Mouse (Mus musculus) liver, embryonic 14.5 days (tissue): Measurements from ENCODE around the gene Dctd. TPM values are rescaled to one million over a fixed set of nuclear protein-coding genes. Genes with fewer than 3 reads are reported as not detected.

Experiments used
- ATAC-seq: fragments of 200-750 bp; cut with Nextera tagmentation; 2 replicates; pipeline ENCODE4 v1.8.0; 2017; ENCODE audit warnings: moderate number of reproducible peaks, mild to moderate bottlenecking, moderate library complexity; ENCODE audit not compliant: insufficient read depth
- DNase-seq, 3 experiments: peaks; one replicate each; pipeline ENCODE4 v3.0.0-alpha.2; 2012 to 2013; ENCODE audit warnings: low read depth in 3 of 3, low spot score in 3 of 3
- H3K27ac ChIP-seq: fragments of 300-500 bp; sonication (generic); 2 replicates; pipeline ENCODE4 v1.5.1; 2014; ENCODE audit warnings: moderate library complexity, mild to moderate bottlenecking, control low read depth, inconsistent platforms
- H3K27me3 ChIP-seq: fragments of 300-500 bp; sonication (generic); 2 replicates; pipeline ENCODE4 v1.6.1; 2014; ENCODE audit warnings: mild to moderate bottlenecking, low read length, moderate library complexity; ENCODE audit not compliant: control insufficient read depth, insufficient read depth
- H3K36me3 ChIP-seq: fragments of 300-500 bp; sonication (generic); replicated peaks from 2 replicates; pipeline ENCODE4 v1.6.1; 2014; ENCODE audit warnings: low read depth; ENCODE audit not compliant: control insufficient read depth, insufficient read depth
- H3K4me1 ChIP-seq, 2 experiments: fragments of 200-500 bp in 1 of 2; fragments of 300-500 bp in 1 of 2; sonication (generic) in 1 of 2; replicated peaks; 2 replicates each; pipeline ENCODE4 v1.6.1; 2012 to 2014; ENCODE audit warnings: antibody characterized with exemption in 1 of 2, inconsistent platforms in 1 of 2, low read length in 1 of 2; ENCODE audit not compliant: control insufficient read depth in 2 of 2, insufficient read depth in 2 of 2
- H3K4me2 ChIP-seq: fragments of 300-500 bp; sonication (generic); 2 replicates; pipeline ENCODE4 v1.6.1; 2014; ENCODE audit warnings: low read depth, mild to moderate bottlenecking, control low read depth, moderate library complexity
- H3K4me3 ChIP-seq, 2 experiments: fragments of 200-500 bp in 1 of 2; fragments of 300-500 bp in 1 of 2; sonication (generic) in 1 of 2; 2 replicates each; pipeline ENCODE4 v1.5.1; 2012 to 2014; ENCODE audit warnings: low read depth in 2 of 2, low read length in 2 of 2, mild to moderate bottlenecking in 2 of 2, control low read depth in 1 of 2, inconsistent platforms in 1 of 2, moderate library complexity in 1 of 2; ENCODE audit not compliant: insufficient read depth in 1 of 2
- H3K9ac ChIP-seq: fragments of 300-500 bp; sonication (generic); replicated peaks from 2 replicates; pipeline ENCODE4 v1.6.1; 2014; ENCODE audit warnings: mild to moderate bottlenecking, control low read depth, moderate library complexity
- H3K9me3 ChIP-seq: fragments of 300-500 bp; sonication (generic); 2 replicates; pipeline ENCODE4 v1.6.1; 2016; ENCODE audit warnings: low read length, mixed read lengths; ENCODE audit not compliant: control insufficient read depth
- CTCF ChIP-seq: IDR thresholded peaks from 2 replicates; pipeline ENCODE4 v1.5.1; 2016; ENCODE audit warnings: antibody characterized with exemption, low read depth, control low read depth
- EP300 ChIP-seq: IDR thresholded peaks from 2 replicates; pipeline ENCODE4 v1.6.1; 2016; ENCODE audit warnings: antibody characterized with exemption, low read depth
- WGBS: fragments of 180-500 bp; shearing (Covaris S2); extraction: QIAGEN DNeasy Blood & Tissue Kit; methylation state at CpG from one replicate; pipeline ENCODE4 v1.1.7; 2014; ENCODE audit not compliant: insufficient replicate concordance; 5-methylcytosine and 5-hydroxymethylcytosine counted together
- polyA plus RNA-seq, 2 experiments: library from polyadenylated mRNA; depleted of rRNA in 1 of 2; stranded (reverse) in 1 of 2; unstranded in 1 of 2; fragments of >200 nt; fragmentation: Nextera tagmentation in 1 of 2; extraction: Ambion mirVana in 1 of 2; gene quantifications; 2 replicates each; pipeline versions ENCODE4 v1.2.1 to v1.2.3; 2012 to 2014

Dctd gene
- polyA plus RNA-seq, 2 experiments: 7.5 to 13.3 TPM

- no peak overlapping the region for H3K4me2 ChIP-seq
- WGBS: 78% methylated on average over 3 of the region's 3 CpGs
- ATAC-seq: no peak
- DNase-seq: no peak
- no peaks in the 10 kb centered on the region for H3K36me3 ChIP-seq
- H3K9ac ChIP-seq: no peak overlapping the region
- H3K4me3 ChIP-seq: no peak overlapping the region
- H3K27ac ChIP-seq: no peak overlapping the region
- no peaks in the 10 kb centered on the region for H3K9me3 ChIP-seq
- H3K4me1 ChIP-seq: no peaks in the 10 kb centered on the region
- no peaks in the 10 kb centered on the region for H3K27me3 ChIP-seq
- TF ChIP-seq CTCF (no peak), EP300 (no peak)
Observed at GRCm38 (mm10) chr8:48181000-48181399, 82.1 kb downstream of the Dctd start.

GRCm38 (mm10) chr8:48183758-48184157 is 84.9 kb downstream of the Dctd start:
- no peak for DNase-seq
- Histone ChIP-seq H3K27me3 (no peaks in the 10 kb centered on the region), H3K9me3 (no peaks in the 10 kb centered on the region), H3K4me3 (no peak overlapping the region), H3K27ac (no peak overlapping the region), H3K4me2 (no peak overlapping the region), H3K4me1 (no peaks in the 10 kb centered on the region), H3K36me3 (no peaks in the 10 kb centered on the region), H3K9ac (no peak overlapping the region)
- no peak for ATAC-seq
- WGBS: 58% methylated on average over 7 of the region's 7 CpGs
- TF ChIP-seq EP300: no peak
- TF ChIP-seq CTCF: no peak

GRCm38 (mm10) chr8:48188586-48188985 is 89.7 kb downstream of the Dctd start:
- ATAC-seq: no peak
- Histone ChIP-seq H3K36me3 (no peaks in the 10 kb centered on the region), H3K4me1 (no peaks in the 10 kb centered on the region), H3K9ac (no peak overlapping the region), H3K4me2 (no peak overlapping the region), H3K9me3 (no peaks in the 10 kb centered on the region), H3K27ac (no peak overlapping the region), H3K4me3 (no peak overlapping the region), H3K27me3 (no peaks in the 10 kb centered on the region)
- 79% methylated on average over 12 of the region's 12 CpGs for WGBS
- DNase-seq: no peak
- no peak for TF ChIP-seq EP300
- TF ChIP-seq CTCF: no peak

GRCm38 (mm10) chr8:48195971-48196370 is 97.1 kb downstream of the Dctd start:
- Histone ChIP-seq H3K27me3 (no peaks in the 10 kb centered on the region), H3K27ac (no peak overlapping the region), H3K9ac (no peak overlapping the region), H3K4me3 (no peak overlapping the region), H3K9me3 (no peaks in the 10 kb centered on the region), H3K4me1 (no peaks in the 10 kb centered on the region), H3K36me3 (no peaks in the 10 kb centered on the region), H3K4me2 (no peak overlapping the region)
- no peak for ATAC-seq
- DNase-seq: no peak
- TF ChIP-seq CTCF (no peak), EP300 (no peak)
- 77% methylated on average over 9 of the region's 9 CpGs for WGBS

GRCm38 (mm10) chr8:48199171-48199570 is 100.3 kb downstream of the Dctd start:
- 68% methylated on average over 9 of the region's 9 CpGs for WGBS

More at GRCm38 (mm10) chr8:48199171-48199570, 100.3 kb downstream of the Dctd start:
- no peak for TF ChIP-seq EP300
- TF ChIP-seq CTCF: no peak
- no peak overlapping the region for H3K4me3 ChIP-seq
- H3K4me1 ChIP-seq: no peaks in the 10 kb centered on the region
- H3K9ac ChIP-seq: no peak overlapping the region
- H3K27ac ChIP-seq: no peak overlapping the region
- no peaks in the 10 kb centered on the region for H3K9me3 ChIP-seq
- no peak overlapping the region for H3K4me2 ChIP-seq
- ATAC-seq (no peak), DNase-seq (no peak)
- H3K36me3 ChIP-seq: no peaks in the 10 kb centered on the region
- H3K27me3 ChIP-seq: no peaks in the 10 kb centered on the region
